Mouse (Mus musculus) kidney, embryonic 14.5 days (tissue): ENCODE measurements at regions not wholly inside any gene's neighbourhood (a gene's known extent, or its start where the extent isn't known, plus 50 kb on each side); places are given as distances from the start of the nearest gene placed in this dataset.

ENCODE experiments used
- ATAC-seq: fragments of 200-750 bp; cut with Nextera tagmentation; 2 replicates; pipeline ENCODE4 v1.8.0; 2017; ENCODE audit warnings: moderate number of reproducible peaks, mild to moderate bottlenecking, moderate TSS enrichment, moderate library complexity; ENCODE audit not compliant: low FRiP score, low TSS enrichment
- H3K27ac ChIP-seq: fragments of 300-500 bp; sonication (generic); 2 replicates; pipeline ENCODE4 v1.5.1; 2014; ENCODE audit warnings: low read depth, mild to moderate bottlenecking, low read length, moderate library complexity, mixed read lengths
- H3K27me3 ChIP-seq: fragments of 300-500 bp; sonication (generic); 2 replicates; pipeline ENCODE4 v1.6.1; 2014; ENCODE audit warnings: mild to moderate bottlenecking, low read length; ENCODE audit not compliant: control insufficient read depth, insufficient read depth
- H3K36me3 ChIP-seq: fragments of 300-500 bp; sonication (generic); 2 replicates; pipeline ENCODE4 v1.6.1; 2014; ENCODE audit warnings: low read length, mixed read lengths; ENCODE audit not compliant: control insufficient read depth, insufficient read depth
- H3K4me1 ChIP-seq: fragments of 300-500 bp; sonication (generic); 2 replicates; pipeline ENCODE4 v1.6.1; 2014; ENCODE audit warnings: low read length, mixed read lengths; ENCODE audit not compliant: control insufficient read depth, insufficient read depth
- H3K4me2 ChIP-seq: fragments of 300-500 bp; sonication (generic); replicated peaks from 2 replicates; pipeline ENCODE4 v1.6.1; 2014; ENCODE audit warnings: low read depth, mild to moderate bottlenecking, low read length
- H3K4me3 ChIP-seq: fragments of 300-500 bp; sonication (generic); 2 replicates; pipeline ENCODE4 v1.5.1; 2014; ENCODE audit warnings: mild to moderate bottlenecking, low read length
- H3K9ac ChIP-seq: fragments of 300-500 bp; sonication (generic); 2 replicates; pipeline ENCODE4 v1.6.1; 2014; ENCODE audit warnings: low read depth, mild to moderate bottlenecking, low read length, moderate library complexity
- H3K9me3 ChIP-seq: fragments of 300-500 bp; sonication (generic); 2 replicates; pipeline ENCODE4 v1.6.1; 2016; ENCODE audit warnings: low read length; ENCODE audit not compliant: control insufficient read depth
- WGBS: fragments of 180-500 bp; shearing (Covaris S2); extraction: QIAGEN DNeasy Blood & Tissue Kit; methylation state at CpG from one replicate; pipeline ENCODE4 v1.1.7; 2014; 5-methylcytosine and 5-hydroxymethylcytosine counted together

DNA sequence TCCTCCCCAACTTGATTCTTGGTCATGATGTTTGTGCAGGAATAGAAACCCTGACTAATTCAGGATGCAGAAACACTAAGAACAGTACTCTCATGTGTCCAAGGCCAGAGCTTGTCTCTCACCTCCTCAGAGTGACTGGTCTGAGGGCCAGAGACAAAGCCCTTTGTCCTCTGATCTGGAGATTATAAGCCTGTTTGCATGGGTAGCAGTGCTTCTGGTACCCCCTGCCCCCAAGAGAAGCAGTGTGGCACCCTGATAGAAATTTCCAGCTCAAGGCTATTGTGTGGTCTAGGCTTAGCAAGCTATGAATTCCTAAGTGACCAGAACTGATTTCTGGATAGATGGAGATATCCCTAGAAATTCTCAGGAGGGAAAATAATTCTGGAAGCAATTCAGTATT, 380.2 kb downstream of the Cd83 start:
- no peak for ATAC-seq
- Histone ChIP-seq H3K4me1 (no peaks in the 10 kb centered on the region), H3K36me3 (no peaks in the 10 kb centered on the region), H3K27ac (no peak overlapping the region), H3K4me3 (no peak overlapping the region), H3K27me3 (no peaks in the 10 kb centered on the region), H3K9me3 (no peaks in the 10 kb centered on the region), H3K4me2 (no peak overlapping the region), H3K9ac (no peak overlapping the region)

DNA sequence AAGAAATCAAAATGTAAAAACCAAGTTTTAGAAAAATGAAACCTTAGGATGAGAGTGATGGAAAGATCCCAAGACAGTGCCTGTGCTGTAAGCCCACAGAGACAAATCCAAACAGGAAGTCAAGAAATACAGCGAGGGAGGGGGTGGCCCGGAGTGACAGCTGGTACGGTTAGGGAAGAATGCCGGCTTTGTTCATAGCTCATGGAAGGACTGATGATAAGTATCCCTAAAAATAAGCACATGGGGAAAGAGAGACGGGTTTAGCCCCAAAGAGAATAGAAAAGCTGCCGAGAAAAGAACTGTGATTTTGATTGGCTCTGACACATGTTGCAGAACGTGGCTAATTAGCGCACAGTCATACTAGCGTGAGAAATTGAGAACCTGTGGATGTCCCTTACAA, 382.6 kb downstream of the Cd83 start:
- Histone ChIP-seq H3K27ac (no peak overlapping the region), H3K27me3 (no peaks in the 10 kb centered on the region), H3K4me3 (no peak overlapping the region), H3K9me3 (no peaks in the 10 kb centered on the region), H3K9ac (no peak overlapping the region), H3K36me3 (no peaks in the 10 kb centered on the region), H3K4me2 (no peak overlapping the region), H3K4me1 (no peaks in the 10 kb centered on the region)
- 67% methylated on average over 9 of the region's 9 CpGs for WGBS
- no peak for ATAC-seq

DNA sequence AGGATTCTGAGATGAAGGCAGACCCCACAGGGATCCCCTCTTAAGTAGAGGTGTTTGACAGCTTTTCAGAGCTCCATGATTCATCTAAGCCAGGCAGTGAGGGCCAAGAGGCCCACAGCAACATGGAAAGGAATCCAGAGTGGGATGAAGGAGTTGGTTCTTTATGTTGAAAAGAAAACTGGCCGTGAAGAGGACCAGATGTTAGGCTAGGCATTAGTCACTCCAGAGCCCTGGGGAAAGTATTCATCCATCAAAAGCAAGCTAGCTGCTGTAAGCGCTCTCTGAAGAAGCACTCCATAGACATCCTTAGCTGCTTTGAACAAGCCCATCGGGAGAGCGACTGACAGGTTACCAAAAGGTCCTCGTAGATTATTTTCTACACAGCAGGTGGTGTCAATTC, 383.6 kb downstream of the Cd83 start:
- H3K4me3 ChIP-seq, result no peak overlapping the region
- no peak overlapping the region for H3K27ac ChIP-seq
- H3K4me1 ChIP-seq, result no peaks in the 10 kb centered on the region
- no peaks in the 10 kb centered on the region for H3K27me3 ChIP-seq
- H3K4me2 ChIP-seq, result no peak overlapping the region
- WGBS, result 45% methylated on average over 5 of the region's 5 CpGs
- no peaks in the 10 kb centered on the region for H3K36me3 ChIP-seq
- ATAC-seq, result no peak
- H3K9ac ChIP-seq, result no peak overlapping the region
- no peaks in the 10 kb centered on the region for H3K9me3 ChIP-seq

DNA sequence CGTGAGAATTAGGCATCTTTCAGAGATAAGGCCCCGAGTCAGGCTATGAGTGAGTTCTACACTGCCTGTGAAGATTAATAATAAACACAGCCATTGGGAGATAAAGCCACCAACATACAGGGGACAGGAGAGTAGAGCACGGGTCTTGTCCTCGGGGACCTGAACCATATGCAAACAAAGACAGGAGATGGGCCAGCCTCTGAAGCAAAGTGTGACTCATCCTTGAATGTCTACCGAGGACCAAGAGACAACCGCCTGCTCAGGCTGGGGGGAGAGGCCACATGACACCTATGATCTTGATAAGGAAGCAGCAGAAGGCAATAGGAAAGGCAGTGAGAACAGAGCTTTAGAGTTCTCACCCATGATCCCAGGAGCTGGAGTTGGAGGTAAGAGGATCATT, 387.1 kb downstream of the Cd83 start:
- Histone ChIP-seq H3K4me2 (no peak overlapping the region), H3K27ac (no peak overlapping the region), H3K9ac (no peak overlapping the region), H3K4me3 (no peak overlapping the region), H3K4me1 (no peaks in the 10 kb centered on the region), H3K27me3 (no peaks in the 10 kb centered on the region), H3K9me3 (no peaks in the 10 kb centered on the region), H3K36me3 (no peaks in the 10 kb centered on the region)
- ATAC-seq, result no peak
- 66% methylated on average over 6 of the region's 6 CpGs for WGBS

DNA sequence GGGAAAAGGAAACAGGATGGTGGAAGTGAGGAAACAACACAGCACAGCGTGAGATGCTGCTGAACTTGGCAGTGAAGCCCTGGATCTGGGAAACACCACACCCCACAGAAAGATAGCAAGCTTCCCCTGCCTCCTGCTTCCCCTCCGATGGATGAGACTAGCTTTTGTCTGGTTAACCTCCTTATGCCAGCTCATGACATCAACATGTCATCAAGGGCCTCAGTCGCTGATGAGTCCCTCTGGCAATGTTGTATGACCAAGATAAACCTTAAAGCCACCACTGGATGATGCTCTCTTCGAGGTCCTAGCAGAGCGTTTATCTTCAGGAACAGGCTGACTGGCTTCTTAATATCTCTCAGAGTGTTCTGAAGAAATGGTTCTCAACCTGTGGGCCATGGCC, 388.1 kb downstream of the Cd83 start:
- Histone ChIP-seq H3K4me3 (no peak overlapping the region), H3K27me3 (no peaks in the 10 kb centered on the region), H3K36me3 (no peaks in the 10 kb centered on the region), H3K4me2 (no peak overlapping the region), H3K4me1 (no peaks in the 10 kb centered on the region), H3K9me3 (no peaks in the 10 kb centered on the region), H3K9ac (no peak overlapping the region), H3K27ac (no peak overlapping the region)
- no peak for ATAC-seq
- 93% methylated on average over 5 of the region's 5 CpGs for WGBS

DNA sequence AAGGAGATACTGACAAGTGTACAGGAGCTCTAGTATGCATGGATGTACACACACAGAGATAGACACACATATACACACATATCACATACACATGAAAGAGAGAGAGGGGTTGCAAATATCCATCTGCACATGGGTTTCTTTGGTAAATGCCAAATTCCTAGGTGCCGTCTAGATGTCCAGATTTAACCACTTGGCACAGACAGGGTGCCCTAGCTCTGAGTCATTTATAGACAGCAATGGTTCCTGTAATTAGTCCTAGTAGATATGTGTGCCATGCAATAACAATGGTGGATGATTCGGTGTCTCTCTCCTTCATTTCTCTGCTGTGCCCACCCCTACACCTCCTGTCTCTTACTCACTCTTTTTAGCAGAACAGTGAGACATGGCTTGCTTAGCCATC, 389.7 kb downstream of the Cd83 start:
- Histone ChIP-seq H3K27me3 (no peaks in the 10 kb centered on the region), H3K36me3 (no peaks in the 10 kb centered on the region), H3K27ac (no peak overlapping the region), H3K4me3 (no peak overlapping the region), H3K4me2 (no peak overlapping the region), H3K9ac (no peak overlapping the region), H3K9me3 (no peaks in the 10 kb centered on the region), H3K4me1 (no peaks in the 10 kb centered on the region)
- no peak for ATAC-seq
- 90% methylated on average over 2 of the region's 2 CpGs for WGBS

DNA sequence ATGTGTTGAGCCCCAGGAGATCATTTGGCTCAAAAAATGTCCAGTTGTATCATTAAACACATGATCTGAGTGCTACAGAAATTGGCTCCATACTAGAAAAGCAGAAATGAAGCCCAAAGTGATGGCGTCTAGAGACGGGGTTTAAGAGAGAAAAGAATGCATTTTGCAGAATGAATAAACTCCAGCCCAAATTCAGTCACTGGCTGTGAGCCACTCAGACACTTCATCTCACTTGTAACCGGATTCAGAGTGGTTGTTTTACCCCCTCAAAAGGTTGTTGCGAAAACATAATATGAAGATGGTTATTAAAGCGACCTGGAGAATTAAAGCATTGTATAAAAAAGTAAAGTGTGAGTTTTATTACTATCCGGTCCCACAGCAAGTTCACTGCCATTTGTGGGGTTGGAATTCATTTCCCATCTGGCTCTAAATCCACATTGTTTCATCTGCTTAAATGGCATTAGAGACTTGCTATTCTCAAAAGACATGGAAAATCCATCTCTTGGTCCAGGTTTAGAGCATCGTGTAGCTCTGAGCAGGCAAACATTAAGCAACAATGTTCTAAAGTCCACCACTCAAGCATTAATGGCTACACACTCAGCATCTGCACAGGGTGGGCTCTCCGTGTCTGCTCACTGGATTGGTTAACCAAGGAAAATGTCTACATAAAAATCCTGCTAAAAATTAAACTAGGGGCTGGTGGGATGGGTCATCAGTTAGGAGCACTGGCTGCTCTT, 390.9 kb downstream of the Cd83 start:
- Histone ChIP-seq H3K36me3 (no peaks in the 10 kb centered on the region), H3K4me1 (no peaks in the 10 kb centered on the region), H3K27ac (no peak overlapping the region), H3K4me3 (no peak overlapping the region), H3K4me2 (no peak overlapping the region), H3K9ac (no peak overlapping the region), H3K27me3 (no peaks in the 10 kb centered on the region), H3K9me3 (no peaks in the 10 kb centered on the region)
- ATAC-seq, result no peak
- 90% methylated on average over 8 of the region's 8 CpGs for WGBS

DNA sequence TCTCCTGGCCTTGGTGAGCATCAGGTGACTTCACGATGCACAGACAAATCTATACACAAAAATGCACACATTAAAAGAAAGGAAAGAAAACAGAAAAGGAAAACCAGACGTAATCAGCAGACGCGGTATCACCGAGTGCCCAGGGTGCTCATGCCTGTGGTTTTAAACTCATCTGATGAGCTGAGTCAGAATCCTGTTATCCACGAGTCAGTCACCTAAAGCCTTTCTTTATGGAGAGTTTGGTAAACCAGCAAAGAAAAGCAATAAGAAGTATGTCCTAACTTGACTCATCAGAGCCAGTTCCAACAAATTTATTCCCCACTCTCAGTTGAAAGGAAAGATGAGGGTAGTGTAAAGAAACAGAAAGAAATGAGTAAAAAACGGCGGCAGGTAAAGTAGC, 391.5 kb downstream of the Cd83 start:
- 88% methylated on average over 8 of the region's 8 CpGs for WGBS
- Histone ChIP-seq H3K9ac (no peak overlapping the region), H3K4me3 (no peak overlapping the region), H3K4me1 (no peaks in the 10 kb centered on the region), H3K27ac (no peak overlapping the region), H3K27me3 (no peaks in the 10 kb centered on the region), H3K36me3 (no peaks in the 10 kb centered on the region), H3K9me3 (no peaks in the 10 kb centered on the region), H3K4me2 (no peak overlapping the region)
- no peak for ATAC-seq

DNA sequence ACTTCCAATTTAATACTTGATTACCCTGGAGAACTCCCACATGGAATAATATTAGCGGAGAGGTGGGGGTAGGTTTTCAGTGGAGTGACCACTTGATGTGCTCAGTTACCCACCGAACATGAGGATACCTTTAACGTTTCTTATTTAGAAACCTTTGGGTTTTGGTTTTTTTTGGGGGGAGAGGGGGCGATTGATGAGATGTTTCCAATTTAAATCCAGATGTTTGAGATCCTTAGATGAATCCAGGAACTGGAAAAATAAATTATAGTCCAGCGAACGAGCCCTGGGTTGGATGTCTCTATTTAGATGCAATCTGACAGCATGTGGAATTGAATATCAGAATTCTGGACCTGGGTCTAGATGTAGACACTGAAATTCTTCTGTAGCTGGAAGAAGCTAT, 393.4 kb downstream of the Cd83 start:
- no peak overlapping the region for H3K27ac ChIP-seq
- no peaks in the 10 kb centered on the region for H3K9me3 ChIP-seq
- no peak overlapping the region for H3K4me3 ChIP-seq
- no peak overlapping the region for H3K9ac ChIP-seq
- H3K27me3 ChIP-seq, result no peaks in the 10 kb centered on the region
- H3K36me3 ChIP-seq, result no peaks in the 10 kb centered on the region
- no peak for ATAC-seq
- H3K4me2 ChIP-seq, result no peak overlapping the region
- H3K4me1 ChIP-seq, result no peaks in the 10 kb centered on the region; the same call in 1 of the 2 replicates
- WGBS, result 54% methylated on average over 6 of the region's 6 CpGs
